Mouse (Mus musculus) bone marrow macrophage, adult 2 months (primary cell): ENCODE measurements at regions not wholly inside any gene's neighbourhood (a gene's known extent, or its start where the extent isn't known, plus 50 kb on each side); places are given as distances from the start of the nearest gene placed in this dataset.

Source experiments
- H3K27ac ChIP-seq: 2 replicates; pipeline ENCODE4 v1.5.1; 2012; ENCODE audit warnings: low read depth, low read length; ENCODE audit not compliant: insufficient read depth
- H3K4me1 ChIP-seq: 2 replicates; pipeline ENCODE4 v1.6.1; 2012; ENCODE audit warnings: low read length; ENCODE audit not compliant: control insufficient read depth, insufficient read depth
- H3K4me3 ChIP-seq: 2 replicates; pipeline ENCODE4 v1.5.1; 2012; ENCODE audit warnings: mild to moderate bottlenecking, low read length, moderate library complexity; ENCODE audit not compliant: insufficient read depth
- CTCF ChIP-seq: IDR thresholded peaks from 2 replicates; pipeline ENCODE4 v1.5.1; 2012; ENCODE audit warnings: low read depth, mild to moderate bottlenecking, low read length, moderate library complexity
- POLR2A ChIP-seq: IDR thresholded peaks from 2 replicates; pipeline ENCODE4 v1.6.1; 2012; ENCODE audit warnings: mild to moderate bottlenecking, low read depth, low read length, borderline replicate concordance

DNA sequence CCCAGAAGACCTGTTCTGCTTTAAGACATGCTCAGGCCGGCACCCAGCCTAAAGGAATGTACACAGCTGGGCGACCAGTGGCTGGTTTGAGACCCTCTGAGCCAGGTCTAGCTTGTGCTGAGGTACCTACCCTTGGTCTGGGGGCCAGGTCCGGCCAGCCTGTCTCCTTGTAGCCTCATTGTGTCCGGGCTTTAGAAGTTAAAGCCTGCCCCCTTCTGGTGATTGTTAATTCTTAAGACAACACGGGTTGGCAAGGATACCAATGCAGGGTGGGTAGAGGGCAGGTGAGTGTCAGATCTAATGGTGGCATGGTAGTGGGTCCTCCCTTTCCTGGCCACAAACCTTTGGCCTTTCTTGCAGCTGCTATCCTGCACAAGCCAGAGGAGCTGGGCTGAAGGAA is 64.0 kb upstream of the Zfp423 start:
- Histone ChIP-seq H3K4me1 (no peaks in the 10 kb centered on the region), H3K27ac (no peak overlapping the region), H3K4me3 (no peak overlapping the region)
- TF ChIP-seq CTCF = no peak
- TF ChIP-seq POLR2A = no peak

DNA sequence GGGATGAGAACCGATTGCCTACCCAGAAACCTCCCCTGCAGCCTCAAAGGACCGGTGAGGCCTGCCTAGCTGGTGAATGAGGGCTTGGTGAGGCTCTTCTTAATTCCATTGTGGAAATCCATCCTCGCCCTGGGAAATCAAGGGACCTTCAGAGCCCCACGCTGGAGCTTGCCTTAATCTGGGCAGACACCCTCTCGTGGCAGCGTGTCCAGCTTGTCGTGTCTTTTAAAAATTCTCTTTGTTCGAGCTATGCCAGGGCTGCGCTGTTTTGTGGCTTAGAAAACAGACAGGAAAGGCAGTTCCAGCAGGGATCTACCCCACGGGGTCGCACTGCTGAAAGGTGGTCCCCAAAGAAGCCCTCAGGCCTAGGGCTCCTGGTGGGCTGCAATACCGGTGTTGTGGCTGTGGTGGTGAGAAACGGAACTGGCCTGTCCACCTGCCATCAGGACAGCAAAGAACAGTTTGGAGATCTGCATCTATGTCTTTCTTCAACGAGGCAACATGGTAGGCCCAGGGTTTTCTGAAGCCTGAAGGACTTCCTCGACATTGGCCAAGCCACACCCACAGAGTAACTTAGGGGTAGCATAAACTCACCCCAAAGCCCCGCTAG is 63.5 kb upstream of the Zfp423 start:
- TF ChIP-seq POLR2A = no peak
- no peak for TF ChIP-seq CTCF
- Histone ChIP-seq H3K4me1 (no peaks in the 10 kb centered on the region), H3K27ac (no peak overlapping the region), H3K4me3 (no peak overlapping the region)

DNA sequence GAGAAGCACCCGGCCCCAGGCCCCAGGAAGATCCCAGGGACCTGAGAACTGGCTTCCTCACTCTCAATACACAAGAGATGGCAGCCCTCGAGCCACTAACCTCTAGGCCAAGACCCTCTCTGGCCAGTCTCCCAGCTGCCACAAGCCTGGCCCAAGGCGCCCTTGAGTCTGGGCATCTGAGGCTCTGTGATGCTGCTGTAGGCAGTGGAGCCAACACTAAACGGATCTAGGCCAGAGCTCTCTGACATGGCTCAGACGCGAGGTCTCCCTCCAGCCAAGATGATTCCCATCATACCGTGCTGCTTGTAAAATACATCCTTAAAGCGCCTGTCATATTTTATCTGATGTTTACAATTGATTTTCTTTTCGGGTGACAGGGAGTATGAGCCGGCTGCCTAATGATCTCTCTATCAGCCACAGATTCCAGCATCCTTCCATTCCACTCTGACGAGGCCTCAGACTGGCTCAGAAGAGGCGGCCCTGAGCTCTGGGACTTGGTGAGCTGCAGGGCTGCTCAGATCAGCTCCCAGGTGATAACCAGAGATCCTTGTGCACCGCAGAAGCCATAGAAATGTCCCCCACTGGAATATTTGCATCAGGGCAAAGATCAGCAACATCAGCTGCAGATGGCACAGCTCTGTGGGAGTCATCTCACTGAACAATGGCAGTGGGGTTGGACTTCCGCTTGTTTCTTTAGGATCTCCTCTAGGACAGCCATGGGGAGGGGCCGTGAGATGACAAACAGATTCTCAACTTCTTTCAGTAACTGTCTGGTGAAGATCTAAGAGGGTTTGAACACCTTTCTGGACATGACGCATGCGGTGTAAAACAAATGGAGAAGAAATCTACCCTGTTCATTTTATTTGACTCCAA is 60.1 kb upstream of the Zfp423 start:
- H3K4me3 ChIP-seq = no peak overlapping the region
- TF ChIP-seq POLR2A = no peak
- no peak for TF ChIP-seq CTCF
- H3K4me1 ChIP-seq = no peaks in the 10 kb centered on the region
- no peak overlapping the region for H3K27ac ChIP-seq

DNA sequence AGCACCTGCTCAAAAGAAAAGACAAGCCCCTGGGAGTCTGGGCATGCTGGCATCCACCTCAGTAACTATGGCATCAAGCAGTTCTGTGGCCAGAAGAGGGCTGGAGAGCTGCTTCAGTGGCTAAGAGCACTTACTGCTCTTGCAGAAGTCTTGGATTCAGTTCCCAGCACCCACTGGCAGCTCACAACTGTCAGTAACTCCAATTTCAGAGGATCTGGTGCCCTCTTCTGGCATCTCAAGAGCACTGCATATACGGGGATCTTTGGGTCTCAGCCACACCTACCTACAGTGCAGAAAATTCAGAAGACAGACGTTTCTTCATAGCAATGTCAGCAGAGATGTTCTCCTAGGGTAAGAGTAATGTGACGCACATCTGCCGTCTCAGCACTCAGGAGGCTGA is 59.1 kb upstream of the Zfp423 start:
- Histone ChIP-seq H3K4me1 (no peaks in the 10 kb centered on the region), H3K27ac (no peak overlapping the region), H3K4me3 (no peak overlapping the region)
- TF ChIP-seq POLR2A (no peak), CTCF (no peak)

- TF ChIP-seq CTCF = no peak
- no peak for TF ChIP-seq POLR2A
- H3K4me3 ChIP-seq = no peak overlapping the region
- H3K27ac ChIP-seq = no peak overlapping the region
- no peaks in the 10 kb centered on the region for H3K4me1 ChIP-seq
Measured at GRCm38 (mm10) chr8:88012177-88012825, 52.9 kb upstream of the Zfp423 start.

GRCm38 (mm10) chr8:88010566-88010965 is 51.2 kb upstream of the Zfp423 start:
- no peak overlapping the region for H3K4me3 ChIP-seq
- TF ChIP-seq POLR2A = no peak
- no peak for TF ChIP-seq CTCF
- no peak overlapping the region for H3K27ac ChIP-seq
- H3K4me1 ChIP-seq = no peaks in the 10 kb centered on the region

DNA sequence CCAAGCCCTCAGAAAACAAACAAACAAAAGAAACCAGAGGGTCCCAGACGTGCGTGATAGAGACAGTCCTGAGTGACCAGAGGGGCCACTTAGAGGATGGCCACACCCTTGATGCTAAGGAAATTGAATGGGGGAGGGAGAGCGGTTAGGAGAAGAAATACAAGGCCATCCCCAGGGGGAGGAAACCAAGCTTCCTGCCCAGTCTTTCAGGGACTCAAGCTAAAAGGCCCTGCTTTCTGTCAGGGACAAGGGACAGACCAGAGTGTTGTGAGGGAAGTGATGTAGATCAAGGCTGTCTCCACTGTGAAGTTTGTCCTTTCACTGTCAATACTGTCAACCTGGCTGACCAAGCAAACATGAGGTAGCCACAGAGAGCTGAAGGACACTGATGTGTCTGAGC is 50.5 kb upstream of the Zfp423 start:
- no peak overlapping the region for H3K4me3 ChIP-seq
- TF ChIP-seq POLR2A (no peak), CTCF (no peak)
- H3K27ac ChIP-seq = no peak overlapping the region

More for the DNA sequence above, 50.5 kb upstream of the Zfp423 start:
- H3K4me1 ChIP-seq = no peaks in the 10 kb centered on the region
